Mouse (Mus musculus) myocyte (in vitro differentiated cells): ENCODE results near the gene Wdr62. TPM values are rescaled to one million over a fixed set of nuclear protein-coding genes. Genes with fewer than 3 reads are reported as not detected.

Source experiments
- H3K27me3 ChIP-seq: one replicate; pipeline ENCODE4 v1.6.1; 2011; ENCODE audit not compliant: control insufficient read depth, insufficient read depth, insufficient read length
- H3K36me3 ChIP-seq: one replicate; pipeline ENCODE4 v1.6.1; 2011; ENCODE audit not compliant: control insufficient read depth, insufficient read depth
- H3K4me2 ChIP-seq: one replicate; pipeline ENCODE4 v1.6.1; 2011; ENCODE audit warnings: low read depth, control low read depth
- H3K4me3 ChIP-seq: one replicate; pipeline ENCODE4 v1.5.1; 2011; ENCODE audit warnings: mild to moderate bottlenecking, control low read depth, moderate library complexity
- H3K79me2 ChIP-seq: one replicate; pipeline ENCODE4 v1.6.1; 2011; ENCODE audit not compliant: control insufficient read depth, insufficient read depth
- H3ac ChIP-seq: one replicate; pipeline ENCODE4 v1.6.1; 2011; ENCODE audit not compliant: control insufficient read depth, insufficient read length
- E2F4 ChIP-seq: IDR thresholded peaks from one replicate; pipeline ENCODE4 v1.6.1; 2011; ENCODE audit warnings: mild to moderate bottlenecking, control low read depth, moderate library complexity; ENCODE audit not compliant: insufficient read depth
- MAX ChIP-seq: IDR thresholded peaks from one replicate; pipeline ENCODE4 v1.6.1; 2011; ENCODE audit warnings: low read depth, mild to moderate bottlenecking, control low read depth
- MYOD1 ChIP-seq, 3 experiments: IDR thresholded peaks; one replicate each; pipeline ENCODE4 v1.6.1; 2011; ENCODE audit warnings: control low read depth in 2 of 3, low read depth in 2 of 3, mild to moderate bottlenecking in 2 of 3, moderate library complexity in 1 of 3; ENCODE audit not compliant: insufficient read length in 2 of 3, control insufficient read depth in 1 of 3
- MYOG ChIP-seq, 3 experiments: IDR thresholded peaks; one replicate each; pipeline ENCODE4 v1.6.1; 2011; ENCODE audit warnings: control low read depth in 2 of 3, low read depth in 2 of 3, mild to moderate bottlenecking in 2 of 3; ENCODE audit not compliant: insufficient read length in 2 of 3, control insufficient read depth in 1 of 3, insufficient read depth in 1 of 3
- POLR2A ChIP-seq: IDR thresholded peaks from one replicate; pipeline ENCODE4 v1.6.1; 2011; ENCODE audit warnings: low read depth, mild to moderate bottlenecking, control low read depth, moderate library complexity; ENCODE audit not compliant: insufficient read length
- POLR2AphosphoS2 ChIP-seq: IDR thresholded peaks from one replicate; pipeline ENCODE4 v1.6.1; 2011; ENCODE audit warnings: low read depth, control low read depth; ENCODE audit not compliant: insufficient read length
- REST ChIP-seq: IDR thresholded peaks from one replicate; pipeline ENCODE4 v1.6.1; 2011; ENCODE audit warnings: mild to moderate bottlenecking, control low read depth, moderate library complexity; ENCODE audit not compliant: insufficient read depth, insufficient read length
- SRF ChIP-seq: IDR thresholded peaks from one replicate; pipeline ENCODE4 v1.6.1; 2011; ENCODE audit warnings: low read depth; ENCODE audit not compliant: control insufficient read depth, insufficient read length
- TCF12 ChIP-seq: IDR thresholded peaks from one replicate; pipeline ENCODE4 v1.6.1; 2011; ENCODE audit warnings: mild to moderate bottlenecking, control low read depth; ENCODE audit not compliant: poor library complexity, insufficient read depth, severe bottlenecking
- TCF3 ChIP-seq: IDR thresholded peaks from one replicate; pipeline ENCODE4 v1.6.1; 2011; ENCODE audit warnings: low read depth, control low read depth; ENCODE audit not compliant: insufficient read length
- USF1 ChIP-seq: IDR thresholded peaks from one replicate; pipeline ENCODE4 v1.6.1; 2011; ENCODE audit warnings: low read depth, mild to moderate bottlenecking, control low read depth, moderate library complexity
- polyA plus RNA-seq: library from polyadenylated mRNA; unstranded; fragments of >200 nt; fragmentation: generic; extraction: Trizol; gene quantifications from one replicate; pipeline ENCODE4 v1.2.1, GENCODE M21; 2012; ENCODE audit warnings: missing spikeins

The Wdr62 gene
- 5.0 TPM for polyA plus RNA-seq

DNA sequence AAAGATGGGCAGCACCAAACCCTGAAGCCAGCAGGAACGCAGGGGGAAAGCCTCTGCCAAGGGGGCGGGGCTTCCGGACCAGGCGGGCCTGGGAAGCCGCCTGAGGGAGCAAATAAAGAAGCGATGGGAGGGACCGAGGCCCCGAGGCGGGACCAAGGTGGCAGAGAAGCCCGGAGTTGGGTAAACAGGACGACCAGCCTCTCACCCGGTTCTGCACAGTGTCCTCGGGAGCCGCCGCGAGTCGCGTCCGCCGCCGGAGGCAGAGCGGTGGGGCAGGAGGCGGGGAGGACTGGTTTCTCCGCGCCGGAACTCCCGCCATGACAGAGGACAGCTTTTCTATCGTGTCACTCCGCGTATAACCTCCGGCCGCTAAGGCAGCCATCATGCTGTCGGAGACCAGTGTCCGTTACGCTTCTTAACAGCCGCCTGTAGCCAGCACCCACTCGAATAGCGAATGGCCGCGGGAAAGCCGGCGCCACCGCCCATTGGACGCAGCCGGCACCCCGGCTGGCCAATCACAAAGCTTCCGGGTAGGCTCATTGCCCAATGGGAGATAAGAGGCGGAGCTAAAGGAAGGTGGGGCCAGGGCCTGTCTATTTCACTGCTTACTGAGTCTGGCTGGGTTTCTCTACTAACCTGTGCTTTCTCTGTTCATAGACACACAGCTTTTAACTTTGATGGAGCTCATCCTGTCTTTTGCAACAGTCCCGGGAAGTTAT is at the start of gene Wdr62, which contains the start of gene Thap8:
Gene Wdr62, minus strand, starts transcription at position 469 of the 719 bp plus-strand sequence.
Gene Thap8, plus strand, starts transcription at position 144 of the 719 bp plus-strand sequence.
- TF ChIP-seq POLR2AphosphoS2 = peak; percentile 29
- TF ChIP-seq REST = no peak
- TF ChIP-seq MYOG (IDR thresholded peaks at IDR 0.05; ENCODE audit: control insufficient read depth in 1 of 3, insufficient read depth in 1 of 3, insufficient read length in 2 of 3, low read depth in 2 of 3) = peak in 1 of 3 experiments; percentile 1
- peak; percentile 91 for TF ChIP-seq E2F4
- TF ChIP-seq POLR2A = peak; percentile 51
- Histone ChIP-seq H3K4me3 (peak within 1 kb of the TSS; percentile 36), H3ac (peak within 1 kb of the TSS; percentile 2), H3K27me3 (no peaks in the 10 kb centered on the region), H3K36me3 (no peaks in the 10 kb centered on the region), H3K4me2 (peak within 1 kb of the TSS; percentile 91), H3K79me2 (no peaks in the 10 kb centered on the region)

DNA sequence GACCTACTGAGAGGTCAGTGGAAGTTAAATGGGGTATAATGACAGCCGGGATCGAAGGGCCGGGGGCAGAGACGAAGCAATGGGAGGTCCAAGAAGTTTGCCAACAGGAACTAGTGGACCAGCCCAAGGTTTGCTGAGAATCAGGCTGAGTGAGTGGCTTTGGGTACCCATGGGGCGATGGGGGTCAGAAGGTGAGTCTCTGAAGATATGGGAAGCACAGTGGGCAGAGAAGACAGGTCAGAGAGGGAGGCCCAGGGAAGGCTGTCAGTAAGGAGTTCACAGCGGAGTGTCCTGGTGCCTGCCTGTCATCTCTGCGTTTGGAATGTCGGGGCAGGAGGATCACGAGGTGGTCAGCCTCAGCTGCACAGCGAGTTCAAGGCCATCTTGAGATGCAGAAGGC is 48.2 kb upstream of the Wdr62 start:
- no peaks in the 10 kb centered on the region for H3K79me2 ChIP-seq
- no peak for TF ChIP-seq TCF12
- TF ChIP-seq POLR2AphosphoS2 = no peak
- no peak for TF ChIP-seq MYOG (IDR thresholded peaks at IDR 0.05; ENCODE audit: control insufficient read depth in 1 of 3, insufficient read depth in 1 of 3, insufficient read length in 2 of 3, low read depth in 2 of 3)
- no peak for TF ChIP-seq MAX
- no peaks in the 10 kb centered on the region for H3K36me3 ChIP-seq
- H3K4me2 ChIP-seq = no peak overlapping the region
- no peak overlapping the region for H3ac ChIP-seq
- peaks cover 19% of the 10 kb centered on the region for H3K27me3 ChIP-seq
- H3K4me3 ChIP-seq = no peak overlapping the region

DNA sequence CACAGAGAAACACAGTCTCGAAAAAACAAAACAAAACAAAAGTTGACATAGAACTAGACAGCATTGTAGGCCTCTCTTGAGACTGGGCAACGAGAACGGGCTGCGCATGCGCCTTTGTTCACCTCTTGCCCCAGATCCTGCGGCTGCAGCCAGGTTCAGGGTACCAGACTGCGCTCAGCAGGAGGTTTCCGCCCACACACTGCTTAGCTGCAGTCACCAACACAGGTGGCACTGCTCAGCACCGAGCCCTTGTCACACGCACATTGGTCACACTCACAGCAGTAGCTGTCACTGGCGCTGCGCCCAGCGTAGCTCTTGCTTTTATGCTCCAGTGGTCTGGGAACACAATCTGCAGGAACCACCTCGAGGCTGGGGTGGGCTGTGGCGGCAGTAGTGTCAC is 46.9 kb upstream of the Wdr62 start:
- Histone ChIP-seq H3K4me2 (no peak overlapping the region), H3ac (no peak overlapping the region), H3K4me3 (no peak overlapping the region), H3K36me3 (no peaks in the 10 kb centered on the region), H3K27me3 (peaks cover 19% of the 10 kb centered on the region), H3K79me2 (no peaks in the 10 kb centered on the region)
- TF ChIP-seq E2F4 (no peak), MYOD1 (IDR thresholded peaks at IDR 0.05; ENCODE audit: control insufficient read depth in 1 of 3, insufficient read length in 2 of 3, low read depth in 2 of 3) (peak in 1 of 3 experiments; percentile 68), MYOG (IDR thresholded peaks at IDR 0.05; ENCODE audit: control insufficient read depth in 1 of 3, insufficient read depth in 1 of 3, insufficient read length in 2 of 3, low read depth in 2 of 3) (peak in 1 of 3 experiments; percentile 47), USF1 (no peak), POLR2A (no peak), SRF (no peak)

DNA sequence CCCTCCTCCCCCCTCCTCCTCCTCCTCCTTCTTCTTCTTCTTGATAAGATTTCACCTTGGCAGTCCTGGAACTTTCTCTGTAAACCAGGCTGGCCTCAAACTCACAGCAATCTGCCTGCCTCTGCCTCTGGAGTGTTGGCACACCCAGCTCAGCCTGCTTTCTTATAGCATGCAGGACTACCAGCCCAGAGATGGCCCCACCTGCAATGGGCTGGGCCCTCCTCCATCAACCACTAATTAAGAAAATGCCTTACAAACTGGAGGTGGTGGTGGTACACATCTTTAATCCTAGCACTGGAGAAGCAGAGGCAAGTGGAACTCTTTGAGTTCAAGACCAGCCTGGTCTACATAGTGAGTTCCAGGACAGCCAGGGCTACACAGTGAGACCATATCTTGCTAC is 46.2 kb upstream of the Wdr62 start:
- H3ac ChIP-seq = no peak overlapping the region
- no peaks in the 10 kb centered on the region for H3K36me3 ChIP-seq
- H3K4me2 ChIP-seq = no peak overlapping the region
- H3K79me2 ChIP-seq = no peaks in the 10 kb centered on the region
- peaks cover 19% of the 10 kb centered on the region for H3K27me3 ChIP-seq
- no peak for TF ChIP-seq POLR2A
- no peak overlapping the region for H3K4me3 ChIP-seq

DNA sequence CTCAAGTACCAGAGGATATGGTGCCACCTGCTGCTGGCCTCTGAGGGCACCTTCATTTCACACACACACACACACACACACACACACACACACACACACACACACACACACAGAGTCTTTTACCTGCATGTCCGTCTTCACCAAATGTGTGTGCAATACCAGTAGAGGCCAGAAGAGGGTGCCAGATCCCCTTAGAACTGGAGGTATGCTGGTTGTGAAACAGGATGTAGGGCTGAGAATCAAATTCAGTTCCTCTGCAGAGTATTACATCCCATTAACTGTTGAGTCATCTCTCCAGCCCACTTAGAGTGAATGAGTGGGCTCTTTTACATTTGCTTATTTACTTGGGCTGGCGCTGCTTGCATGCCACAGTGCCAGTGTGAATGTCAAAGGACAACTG is 45.1 kb upstream of the Wdr62 start:
- H3ac ChIP-seq = no peak overlapping the region
- no peak overlapping the region for H3K4me3 ChIP-seq
- TF ChIP-seq POLR2A (no peak), POLR2AphosphoS2 (no peak), SRF (no peak), E2F4 (no peak), TCF3 (no peak), MYOG (IDR thresholded peaks at IDR 0.05; ENCODE audit: control insufficient read depth in 1 of 3, insufficient read depth in 1 of 3, insufficient read length in 2 of 3, low read depth in 2 of 3) (no peak), MYOD1 (IDR thresholded peaks at IDR 0.05; ENCODE audit: control insufficient read depth in 1 of 3, insufficient read length in 2 of 3, low read depth in 2 of 3) (no peak), MAX (no peak)

More for the DNA sequence above, 45.1 kb upstream of the Wdr62 start:
- Histone ChIP-seq H3K27me3 (peaks cover 19% of the 10 kb centered on the region), H3K79me2 (no peaks in the 10 kb centered on the region), H3K4me2 (no peak overlapping the region), H3K36me3 (no peaks in the 10 kb centered on the region)
